Comparison of ENCODE assay signal across 23 mouse cellular contexts in genomic region chr6:116371500-116371899, GRCm38 (mm10). TPM values are rescaled to one million over a fixed set of nuclear protein-coding genes. Genes with fewer than 3 reads are reported as not detected.
DNase-seq lines count a peak whose midpoint lies in the region; ATAC-seq and TF ChIP-seq lines count a peak whose summit lies in the region.
"Had no signal": no experiment of that assay in that cellular context is flagged by ENCODE, and none has a peak within 500 bp of the region (broad histone marks: within the 10 kb centered on the region; RNA-seq: fewer than 3 reads in every experiment).

No protein-coding gene starts in this region.

- TF ChIP-seq CTCF in liver, postnatal 0 days (IDR thresholded peaks at IDR 0.05; ENCODE audit: low read depth): no peak

- H3K4me2 ChIP-seq in kidney, embryonic 16.5 days (replicated peaks; ENCODE audit: low read depth, low read length): no peak overlapping the region
- H3K4me2 ChIP-seq in liver, embryonic 15.5 days: no peak overlapping the region
- H3K4me2 ChIP-seq in liver, postnatal 0 days (ENCODE audit: low read depth, low read length): no peak overlapping the region
- H3K4me2 ChIP-seq in midbrain, embryonic 16.5 days (ENCODE audit: low read length): no peak overlapping the region
- no peak overlapping the region for H3K4me2 ChIP-seq in midbrain, embryonic 15.5 days
- no peak overlapping the region for H3K4me2 ChIP-seq in liver, embryonic 16.5 days (ENCODE audit: low read depth, low read length)
- H3K4me2 ChIP-seq: forebrain, embryonic 13.5 days; heart, embryonic 11.5 days; hindbrain, embryonic 13.5 days had no signal

- no peaks in the 10 kb centered on the region for H3K9me3 ChIP-seq in kidney, embryonic 16.5 days (ENCODE audit: low read length)
- no peaks in the 10 kb centered on the region for H3K9me3 ChIP-seq in liver, embryonic 15.5 days (replicated peaks)
- H3K9me3 ChIP-seq in liver, postnatal 0 days (ENCODE audit: low read length): no peaks in the 10 kb centered on the region
- no peaks in the 10 kb centered on the region for H3K9me3 ChIP-seq in midbrain, embryonic 16.5 days (replicated peaks; ENCODE audit: control insufficient read depth, low read length, poor library complexity, severe bottlenecking)
- H3K9me3 ChIP-seq in midbrain, embryonic 15.5 days: no peaks in the 10 kb centered on the region
- no peaks in the 10 kb centered on the region for H3K9me3 ChIP-seq in liver, embryonic 16.5 days (replicated peaks; ENCODE audit: control insufficient read depth, low read length)
- H3K9me3 ChIP-seq: forebrain, embryonic 10.5 days; forebrain, embryonic 13.5 days; hindbrain, embryonic 10.5 days; hindbrain, embryonic 13.5 days had no signal

- H3K27me3 ChIP-seq in kidney, embryonic 16.5 days (ENCODE audit: insufficient read depth, low read length): no peaks in the 10 kb centered on the region
- H3K27me3 ChIP-seq in liver, embryonic 15.5 days: no peaks in the 10 kb centered on the region
- H3K27me3 ChIP-seq in liver, postnatal 0 days (ENCODE audit: insufficient read depth, low read length): no peaks in the 10 kb centered on the region
- H3K27me3 ChIP-seq in midbrain, embryonic 16.5 days (ENCODE audit: control insufficient read depth, insufficient read depth, low read depth, low read length): no peaks in the 10 kb centered on the region
- no peaks in the 10 kb centered on the region for H3K27me3 ChIP-seq in midbrain, embryonic 15.5 days (replicated peaks)
- H3K27me3 ChIP-seq in liver, embryonic 16.5 days (ENCODE audit: control insufficient read depth, insufficient read depth, low read depth, low read length): no peaks in the 10 kb centered on the region
- H3K27me3 ChIP-seq: forebrain, embryonic 13.5 days; hindbrain, embryonic 13.5 days had no signal

- 0 out of 2 replicates have a peak, but pooled peaks have one; percentile 54 for ATAC-seq in kidney, embryonic 16.5 days (ENCODE audit: low FRiP score, low TSS enrichment)
- no peak for ATAC-seq in liver, embryonic 15.5 days (ENCODE audit: insufficient read depth)
- no peak for ATAC-seq in liver, postnatal 0 days
- ATAC-seq in midbrain, embryonic 16.5 days: 0 out of 2 replicates have a peak, but pooled peaks have one; percentile 39
- no peak for ATAC-seq in midbrain, embryonic 15.5 days (replicated peaks)
- no peak for ATAC-seq in liver, embryonic 16.5 days (ENCODE audit: low read depth)
- ATAC-seq: CD4-positive, CD25-positive, alpha-beta regulatory T cell, adult 4 months; forebrain, embryonic 13.5 days; forebrain, embryonic 16.5 days had no signal

- 95% methylated on average over 3 of the region's 3 CpGs for WGBS in kidney, embryonic 16.5 days
- 82% methylated on average over 3 of the region's 3 CpGs for WGBS in liver, embryonic 15.5 days (ENCODE audit: insufficient replicate concordance)
- 96% methylated on average over 3 of the region's 3 CpGs for WGBS in liver, postnatal 0 days (ENCODE audit: insufficient replicate concordance)
- 98% methylated on average over 3 of the region's 3 CpGs for WGBS in midbrain, embryonic 16.5 days
- 97% methylated on average over 3 of the region's 3 CpGs for WGBS in midbrain, embryonic 15.5 days
- WGBS in liver, embryonic 16.5 days (ENCODE audit: insufficient replicate concordance): 87% methylated on average over 3 of the region's 3 CpGs

- no peak for TF ChIP-seq EP300 in liver, postnatal 0 days (IDR thresholded peaks at IDR 0.05; ENCODE audit: low read depth)

- DNase-seq in kidney, postnatal 4 days: no peak
- no peak for DNase-seq in liver, postnatal 0 days
- no peak for DNase-seq in ovary, adult 18-20 months (ENCODE audit: low spot score)
- DNase-seq: adrenal gland, adult 2 months; adrenal gland, postnatal 14 days; cerebellum, adult 11 months; cerebellum, adult 2 months; cerebellum, adult 9-11 months; cerebellum, postnatal 25 days; gastrocnemius, postnatal 10 days; gastrocnemius, postnatal 36 days had no signal

- no peak overlapping the region for H3K4me3 ChIP-seq in kidney, embryonic 16.5 days (ENCODE audit: low read length)
- no peak overlapping the region for H3K4me3 ChIP-seq in liver, embryonic 15.5 days (replicated peaks)
- no peak overlapping the region for H3K4me3 ChIP-seq in liver, postnatal 0 days (ENCODE audit: low read depth, low read length)
- H3K4me3 ChIP-seq in midbrain, embryonic 16.5 days (ENCODE audit: low read depth, low read length): no peak overlapping the region
- H3K4me3 ChIP-seq in midbrain, embryonic 15.5 days: no peak overlapping the region
- H3K4me3 ChIP-seq in liver, embryonic 16.5 days (ENCODE audit: low read depth, low read length): no peak overlapping the region
- H3K4me3 ChIP-seq: forebrain, embryonic 10.5 days; forebrain, embryonic 13.5 days; hindbrain, embryonic 10.5 days; hindbrain, embryonic 13.5 days had no signal

- H3K27ac ChIP-seq in kidney, embryonic 16.5 days (ENCODE audit: low read length): no peak overlapping the region
- 0 out of 2 replicates have a peak overlapping the region, but pooled peaks have one; percentile 43 for H3K27ac ChIP-seq in liver, embryonic 15.5 days (replicated peaks)
- no peak overlapping the region for H3K27ac ChIP-seq in liver, postnatal 0 days (ENCODE audit: low read depth)
- H3K27ac ChIP-seq in midbrain, embryonic 16.5 days (ENCODE audit: low read length): no peak overlapping the region
- H3K27ac ChIP-seq in midbrain, embryonic 15.5 days: no peak overlapping the region
- peak overlapping the region; percentile 17; the same call in 1 of the 2 replicates for H3K27ac ChIP-seq in liver, embryonic 16.5 days (ENCODE audit: low read length)
- H3K27ac ChIP-seq: forebrain, embryonic 10.5 days; forebrain, embryonic 13.5 days; hindbrain, embryonic 10.5 days; hindbrain, embryonic 13.5 days had no signal

- no peaks in the 10 kb centered on the region for H3K36me3 ChIP-seq in kidney, embryonic 16.5 days (ENCODE audit: insufficient read depth, low read length)
- peaks cover 27% of the 10 kb centered on the region for H3K36me3 ChIP-seq in liver, embryonic 15.5 days (replicated peaks)
- peaks cover 5% of the 10 kb centered on the region for H3K36me3 ChIP-seq in liver, postnatal 0 days (replicated peaks; ENCODE audit: insufficient read depth, low read length)
- no peaks in the 10 kb centered on the region for H3K36me3 ChIP-seq in midbrain, embryonic 16.5 days (ENCODE audit: control insufficient read depth, insufficient read depth, low read length)
- no peaks in the 10 kb centered on the region for H3K36me3 ChIP-seq in midbrain, embryonic 15.5 days (replicated peaks)
- peaks cover 6% of the 10 kb centered on the region; the same call in 1 of the 2 replicates for H3K36me3 ChIP-seq in liver, embryonic 16.5 days (ENCODE audit: control insufficient read depth, insufficient read depth)
- H3K36me3 ChIP-seq: forebrain, embryonic 10.5 days; hindbrain, embryonic 13.5 days had no signal

- H3K9ac ChIP-seq in kidney, embryonic 16.5 days (replicated peaks; ENCODE audit: low read length): no peak overlapping the region
- H3K9ac ChIP-seq in liver, embryonic 15.5 days: no peak overlapping the region
- no peak overlapping the region for H3K9ac ChIP-seq in liver, postnatal 0 days (replicated peaks)
- no peak overlapping the region for H3K9ac ChIP-seq in midbrain, embryonic 16.5 days (ENCODE audit: low read depth, low read length)
- no peak overlapping the region for H3K9ac ChIP-seq in midbrain, embryonic 15.5 days
- H3K9ac ChIP-seq in liver, embryonic 16.5 days (ENCODE audit: low read depth, low read length): no peak overlapping the region
- H3K9ac ChIP-seq: forebrain, embryonic 13.5 days; hindbrain, embryonic 13.5 days had no signal

- no peaks in the 10 kb centered on the region for H3K4me1 ChIP-seq in kidney, embryonic 16.5 days (ENCODE audit: insufficient read depth, low read length)
- H3K4me1 ChIP-seq in liver, embryonic 15.5 days (replicated peaks): peaks cover 81% of the 10 kb centered on the region
- peaks cover 35% of the 10 kb centered on the region for H3K4me1 ChIP-seq in liver, postnatal 0 days (ENCODE audit: insufficient read depth)
- H3K4me1 ChIP-seq in midbrain, embryonic 16.5 days (ENCODE audit: control insufficient read depth, insufficient read depth, low read length): no peaks in the 10 kb centered on the region
- H3K4me1 ChIP-seq in midbrain, embryonic 15.5 days: no peaks in the 10 kb centered on the region
- peaks cover 49% of the 10 kb centered on the region for H3K4me1 ChIP-seq in liver, embryonic 16.5 days (ENCODE audit: control insufficient read depth, low read depth, low read length)
- H3K4me1 ChIP-seq: forebrain, embryonic 10.5 days; forebrain, embryonic 13.5 days had no signal

RNA-seq across cellular contexts. Expression of gene March8, which starts 33.7 kb away (rescaled TPM):
- 40.9 and 42.9 TPM in 2 replicates for polyA plus RNA-seq in kidney, embryonic 16.5 days (2015; fragmentation: Nextera tagmentation; extraction: Ambion mirVana)
- 95.4 and 97.7 TPM in 2 replicates for polyA plus RNA-seq in liver, embryonic 15.5 days (2015; fragmentation: Nextera tagmentation; extraction: Ambion mirVana)
- polyA plus RNA-seq in liver, postnatal 0 days (2015; fragmentation: Nextera tagmentation; extraction: Ambion mirVana): 36.4 and 40.5 TPM in 2 replicates
- 66.9 and 67.8 TPM in 2 replicates for polyA plus RNA-seq in midbrain, embryonic 16.5 days (2015; fragmentation: Nextera tagmentation; extraction: Ambion mirVana)
- polyA plus RNA-seq in midbrain, embryonic 15.5 days (2015; fragmentation: Nextera tagmentation; extraction: Ambion mirVana): 74.7 and 82.0 TPM in 2 replicates
- polyA plus RNA-seq in liver, embryonic 16.5 days (2015; fragmentation: Nextera tagmentation; extraction: Ambion mirVana): 91.7 TPM in 2 replicates

Comparison
In these comparisons a context has a peak if more than half of its experiments do, and no peak if none do; other contexts are left out.
1. ATAC-seq: peak in kidney, embryonic 16.5 days (single experiment) and midbrain, embryonic 16.5 days (single experiment); none in liver, embryonic 15.5 days (single experiment), liver, postnatal 0 days (single experiment), midbrain, embryonic 15.5 days (single experiment) and liver, embryonic 16.5 days (single experiment).
2. H3K27ac ChIP-seq: peak in liver, embryonic 15.5 days (single experiment) and liver, embryonic 16.5 days (single experiment); none in kidney, embryonic 16.5 days (single experiment), liver, postnatal 0 days (single experiment), midbrain, embryonic 16.5 days (single experiment) and midbrain, embryonic 15.5 days (single experiment).